Mouse (Mus musculus): ENCODE results near the gene Phldb3. TPM values are rescaled to one million over a fixed set of nuclear protein-coding genes. Genes with fewer than 3 reads are reported as not detected.

The Phldb3 gene
- total RNA-seq, 4 experiments from 2014 or later = 6.2 to 12.9 (median 9.9) TPM

- no peak for DNase-seq
These were observed 26.5 kb downstream of the Phldb3 start for GRCm38 (mm10) chr7:24637046-24637445.

- DNase-seq = no peak
These were observed 27.7 kb downstream of the Phldb3 start for GRCm38 (mm10) chr7:24638026-24638856.

GRCm38 (mm10) chr7:24640450-24640849, 29.9 kb downstream of the Phldb3 start:
- no peak for DNase-seq

GRCm38 (mm10) chr7:24642491-24642890, 31.9 kb downstream of the Phldb3 start:
- DNase-seq = peak; percentile 51

- no peak for DNase-seq
These were observed 33.9 kb downstream of the Phldb3 start for GRCm38 (mm10) chr7:24644492-24644891.

GRCm38 (mm10) chr7:24644996-24645395, 34.4 kb downstream of the Phldb3 start:
- DNase-seq = no peak

GRCm38 (mm10) chr7:24646486-24646885, 35.9 kb downstream of the Phldb3 start:
- DNase-seq = no peak

- peak; percentile 50 for DNase-seq
These were observed 43.1 kb downstream of the Phldb3 start for GRCm38 (mm10) chr7:24653681-24654080.

GRCm38 (mm10) chr7:24659737-24660357, 49.3 kb downstream of the Phldb3 start:
- DNase-seq = no peak

GRCm38 (mm10) chr7:24661118-24661904, 50.7 kb downstream of the Phldb3 start:
- no peak for DNase-seq

- no peak for DNase-seq
These were observed 52.0 kb downstream of the Phldb3 start for GRCm38 (mm10) chr7:24662575-24662974.

- DNase-seq = no peak
These were observed 53.7 kb downstream of the Phldb3 start for GRCm38 (mm10) chr7:24664301-24664700.

GRCm38 (mm10) chr7:24664959-24665358, 54.4 kb downstream of the Phldb3 start:
- DNase-seq = no peak

GRCm38 (mm10) chr7:24671944-24672439, 61.4 kb downstream of the Phldb3 start:
- no peak for DNase-seq

- no peak for DNase-seq
These were observed 66.0 kb downstream of the Phldb3 start, which contains the start of gene Tex101 for GRCm38 (mm10) chr7:24676575-24676974. Gene Tex101 (minus strand): TSS chr7:24676675.

Other genes with a start within 250 kb of the Phldb3 start
- 1 to 10 TPM in 2 of 4 experiments, under 1 TPM in 2; 0.70 to 2.0 (median 1.2) TPM for gene Kcnn4, start 240.5 kb upstream of the Phldb3 start, total RNA-seq (2022)
- 10 to 100 TPM; 20.2 to 39.0 (median 25.9) TPM for gene Smg9, start 211.1 kb upstream of the Phldb3 start, total RNA-seq (2022)
- gene Irgc1, start 158.5 kb upstream of the Phldb3 start, total RNA-seq (2022) = not detected
- 10 to 100 TPM in 3 of 4 experiments, 1 to 10 TPM in 1; 9.6 to 19.2 (median 10.2) TPM for gene Plaur, start 148.3 kb upstream of the Phldb3 start, total RNA-seq (2022)
- gene Cadm4, start 128.7 kb upstream of the Phldb3 start, total RNA-seq (2022) = 1 to 10 TPM; 3.1 to 4.7 (median 4.1) TPM
- 1 to 10 TPM; 4.9 to 7.3 (median 5.6) TPM for gene Zfp428, start 103.8 kb upstream of the Phldb3 start, total RNA-seq (2022)
- not detected for gene AC161166.1, start 98.3 kb upstream of the Phldb3 start, total RNA-seq (2022)
- gene Irgq, start 80.1 kb upstream of the Phldb3 start, total RNA-seq (2022) = 10 to 100 TPM; 26.7 to 30.9 (median 27.8) TPM
- not detected for gene Pinlyp, start 64.6 kb upstream of the Phldb3 start, total RNA-seq (2022)
- gene Xrcc1, start 64.5 kb upstream of the Phldb3 start, total RNA-seq (2022) = 10 to 100 TPM; 39.2 to 55.5 (median 46.6) TPM
- 10 to 100 TPM; 32.4 to 44.0 (median 39.1) TPM for gene Ethe1, start 23.2 kb upstream of the Phldb3 start, total RNA-seq (2022)
- gene Zfp575, start 23.1 kb upstream of the Phldb3 start, total RNA-seq (2022) = under 1 TPM; 0.20 to 0.59 (median 0.38) TPM
- under 1 TPM in 3 of 4 experiments, not detected in 1; 0.34 to 0.96 (median 0.66) TPM for gene Lypd3, start 25.8 kb downstream of the Phldb3 start, total RNA-seq (2022)
- gene Tex101, start 65.9 kb downstream of the Phldb3 start, total RNA-seq (2022) = not detected
- not detected for gene BC049730, start 98.5 kb downstream of the Phldb3 start, total RNA-seq (2022)
- gene Gm4763, start 116.1 kb downstream of the Phldb3 start, total RNA-seq (2022) = not detected
- gene Cd177, start 149.5 kb downstream of the Phldb3 start, total RNA-seq (2022) = under 1 TPM in 2 of 4 experiments, not detected in 2; 0.14 to 0.15 TPM
- under 1 TPM in 1 of 4 experiments, not detected in 3; 0.23 TPM for gene Ceacam10, start 166.4 kb downstream of the Phldb3 start, total RNA-seq (2022)